Mouse (Mus musculus): ENCODE data around the gene Optn.

The Optn gene

GRCm38 (mm10) chr2:5019708-5020107, 44.1 kb downstream of the Optn start:
- ChIA-PET CTCF (no interaction called here), POLR2A (interaction anchor here in 3 of 4 experiments (0.6 to 3.4 kb wide), 7 partner anchors 7 to 26 kb away, joined by 3 to 16 read pairs (median 4); no protein-coding TSS in a partner anchor)

GRCm38 (mm10) chr2:5016922-5017321, 46.9 kb downstream of the Optn start:
- ChIA-PET CTCF (interaction anchor here in 1 of 4 experiments (0.6 kb wide), 1 partner anchor 431 kb away, joined by 10 read pairs; no protein-coding TSS in a partner anchor), POLR2A (interaction anchor here in 2 of 4 experiments (0.6 to 3.4 kb wide), 22 partner anchors 9 to 496 kb away, joined by 3 to 18 read pairs (median 4); no protein-coding TSS in a partner anchor)

DNA sequence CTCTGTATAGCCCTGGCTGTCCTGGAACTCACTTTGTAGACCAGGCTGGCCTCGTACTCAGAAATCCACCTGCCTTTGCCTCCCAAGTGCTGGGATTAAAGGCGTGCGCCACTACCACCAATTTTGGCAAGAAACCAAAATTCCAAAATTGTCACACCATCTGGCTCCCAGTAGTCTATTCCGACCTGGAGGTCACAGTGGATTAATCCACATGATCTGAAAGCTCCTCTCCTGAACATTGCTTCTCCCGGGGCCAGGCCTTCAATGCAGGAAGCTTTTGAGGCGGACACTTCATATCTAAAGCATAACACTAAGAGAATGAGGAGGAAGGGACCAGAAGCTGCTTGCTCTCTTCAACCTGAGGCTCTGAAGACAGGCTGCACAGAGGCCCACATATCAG, 48.3 kb downstream of the Optn start:
- CTCF ChIA-PET, result interaction anchor here in 3 of 4 experiments (0.6 to 1.2 kb wide), 4 partner anchors 10 to 29 kb away, joined by 3 to 4 read pairs (median 3); no protein-coding TSS in a partner anchor
- POLR2A ChIA-PET, result interaction anchor here in 3 of 4 experiments (0.5 to 23.7 kb wide), 14 partner anchors 9 to 1085 kb away, joined by 3 to 599 read pairs (median 9); no protein-coding TSS in a partner anchor

DNA sequence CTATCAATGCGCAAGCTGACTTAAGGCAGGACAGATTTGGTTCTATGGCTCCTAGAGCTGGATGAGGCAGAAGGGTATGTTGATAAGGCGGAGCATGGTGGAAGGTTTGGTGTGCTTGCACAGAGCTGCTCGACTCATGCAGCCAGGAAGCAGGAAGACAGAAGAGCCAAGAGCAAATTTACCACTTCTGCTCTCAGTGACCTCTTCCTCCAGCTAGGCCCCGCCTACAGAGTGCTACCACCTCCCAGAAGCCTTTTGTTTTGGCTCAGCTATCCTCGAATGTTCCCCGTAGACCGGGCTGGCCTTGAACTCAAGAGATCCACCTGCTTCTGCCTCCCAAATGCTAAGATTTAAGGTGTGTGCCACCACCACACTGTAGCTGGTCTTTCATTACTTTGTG, 49.2 kb downstream of the Optn start:
- ChIA-PET POLR2A (interaction anchor here in 3 of 4 experiments (0.6 to 23.7 kb wide), 25 partner anchors 8 to 928 kb away, joined by 3 to 599 read pairs (median 8); partner anchors contain the start of genes Dhtkd1 (in 1 of the 3), Optn (in 1 of the 3) and Phyh (in 1 of the 3)), CTCF (interaction anchor here in 3 of 4 experiments (0.7 to 1.2 kb wide), 4 partner anchors 9 to 35 kb away, joined by 3 to 9 read pairs (median 3); no protein-coding TSS in a partner anchor)

DNA sequence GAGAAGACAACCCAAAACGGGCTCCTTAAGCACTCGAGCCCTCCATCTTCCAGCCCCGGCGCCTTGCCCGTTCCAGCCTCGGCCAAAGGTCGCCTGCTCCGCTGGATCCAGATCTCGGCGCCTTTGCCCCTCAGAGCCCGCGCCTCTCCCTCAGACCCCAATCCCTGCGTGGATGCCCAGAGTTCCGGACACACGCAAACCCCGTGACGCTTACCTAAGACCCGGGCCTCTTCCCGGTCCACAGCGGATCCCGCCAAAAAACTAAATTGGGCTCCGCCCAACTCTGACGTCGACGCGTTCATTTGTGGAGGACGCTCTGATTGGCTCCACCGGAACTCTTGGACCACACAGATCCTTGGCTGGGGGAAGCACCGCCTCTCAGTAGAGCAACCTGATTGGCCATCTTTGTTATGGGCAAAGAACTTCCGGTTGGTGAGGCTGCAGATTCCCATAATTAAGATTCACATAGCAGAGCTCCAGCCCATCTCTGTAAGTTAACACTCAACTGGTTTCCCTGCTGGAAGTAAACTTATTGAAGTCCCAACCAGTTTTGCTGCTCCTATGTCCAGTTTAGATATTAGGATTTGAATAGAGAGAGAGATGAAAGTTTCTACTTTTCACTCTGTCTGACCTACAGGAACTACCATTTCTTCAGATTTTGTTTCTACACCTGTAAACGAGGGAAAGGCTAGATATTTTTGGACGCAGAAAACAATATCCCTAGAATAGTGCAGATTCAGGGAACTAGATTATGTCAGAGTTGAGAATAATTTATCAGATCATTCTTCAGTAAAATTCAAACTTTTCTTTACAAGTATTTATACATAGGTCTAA, 51.1 kb downstream of the Optn start, which contains the start of gene Mcm10:
Mcm10 (minus strand) TSS at position 301 of the 834 bp plus-strand sequence.
- CTCF ChIA-PET, result interaction anchor here in 1 of 4 experiments (0.6 kb wide), 1 partner anchor 99 kb away, joined by 3 read pairs; no protein-coding TSS in a partner anchor
- POLR2A ChIA-PET, result interaction anchor here in 3 of 4 experiments (0.6 to 23.7 kb wide), 34 partner anchors 9 to 930 kb away, joined by 3 to 599 read pairs (median 4); partner anchors contain the start of genes Optn (in 2 of the 3), Dhtkd1 (in 1 of the 3) and Phyh (in 1 of the 3)

DNA sequence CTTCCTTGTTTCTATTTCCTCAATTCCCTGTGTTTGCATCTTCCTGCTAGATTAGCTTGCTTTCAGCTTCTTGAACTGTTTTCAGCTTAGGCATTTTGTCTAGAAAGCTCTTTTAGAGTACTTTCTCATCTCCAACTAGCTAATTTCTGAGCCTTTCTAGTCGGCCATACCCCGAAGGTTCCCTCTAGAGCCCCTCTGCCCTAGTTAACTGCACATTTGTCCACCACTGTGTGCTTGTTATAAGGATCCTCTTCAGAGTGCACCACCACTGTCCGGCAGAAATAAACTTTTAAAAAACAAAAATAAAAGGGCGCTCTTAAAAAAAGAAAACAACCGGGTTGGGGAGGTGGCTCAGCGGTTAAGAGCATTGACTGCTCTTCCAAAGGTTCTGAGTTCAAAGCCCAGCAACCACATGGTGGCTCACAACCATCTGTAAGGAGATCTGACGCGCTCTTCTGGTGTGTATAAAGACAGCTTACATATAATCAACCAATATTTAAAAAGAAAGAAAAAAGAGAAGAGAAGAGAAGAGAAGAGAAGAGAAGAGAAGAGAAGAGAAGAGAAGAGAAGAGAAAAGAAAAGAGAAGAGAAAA, 51.9 kb downstream of the Optn start:
- CTCF ChIA-PET, result no interaction called here

DNA sequence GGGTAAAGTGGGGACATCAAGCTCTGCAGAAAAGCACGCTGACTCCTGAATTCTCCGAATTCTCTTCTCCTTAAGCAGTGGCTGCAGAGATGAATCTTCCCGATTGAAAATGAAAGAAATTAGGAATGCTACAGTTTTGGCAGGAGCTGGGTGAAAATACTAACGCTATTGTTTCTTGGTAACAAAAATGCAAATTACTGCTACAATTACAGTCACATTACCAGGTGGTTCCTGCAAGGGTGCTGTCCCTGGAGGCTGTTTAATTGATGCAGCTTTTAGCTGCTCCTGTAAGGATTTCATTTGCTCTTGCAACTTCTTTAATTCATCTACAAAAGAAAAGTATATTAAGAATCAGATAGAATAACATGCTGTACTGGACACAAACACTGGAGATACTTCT, 56.7 kb downstream of the Optn start:
- ChIA-PET POLR2A (interaction anchor here in 2 of 4 experiments (1.2 to 23.7 kb wide), 24 partner anchors 8 to 91 kb away, joined by 3 to 599 read pairs (median 6); partner anchors contain the start of genes Optn (in 1 of the 2) and Phyh (in 1 of the 2)), CTCF (interaction anchor here in 1 of 4 experiments (0.8 kb wide), 1 partner anchor 21 kb away, joined by 4 read pairs; no protein-coding TSS in a partner anchor)

More for the DNA sequence above, 51.9 kb downstream of the Optn start:
- POLR2A ChIA-PET, result interaction anchor here in 3 of 4 experiments (0.6 to 23.7 kb wide), 36 partner anchors 8 to 1326 kb away, joined by 3 to 599 read pairs (median 4); partner anchors contain the start of genes Optn (in 2 of the 3) and Phyh (in 1 of the 3)

DNA sequence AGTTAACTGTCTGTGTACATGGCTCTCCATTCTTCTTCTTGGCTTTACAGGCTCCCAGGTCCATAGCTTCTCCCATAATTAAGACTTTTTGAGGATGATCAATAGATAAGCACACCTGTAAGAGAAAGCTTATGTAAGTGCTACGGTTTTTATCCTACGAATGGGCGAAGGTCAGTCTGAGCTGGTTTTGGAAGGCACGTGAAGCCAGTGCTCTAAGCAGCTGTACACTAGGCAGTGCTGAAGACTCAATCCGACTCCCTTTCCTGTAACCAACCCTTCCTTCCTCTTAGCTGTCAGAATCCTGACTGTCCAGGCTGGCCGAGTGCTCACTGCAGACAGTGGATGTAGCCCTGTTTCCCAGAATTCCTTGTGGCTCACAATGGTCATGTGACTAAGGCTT, 62.6 kb downstream of the Optn start:
- ChIA-PET CTCF (interaction anchor here in 1 of 4 experiments (1.6 kb wide), 1 partner anchor 24 kb away, joined by 4 read pairs; no protein-coding TSS in a partner anchor), POLR2A (interaction anchor here in 3 of 4 experiments (0.5 to 27.9 kb wide), 27 partner anchors 3 to 117 kb away, joined by 3 to 599 read pairs (median 4); partner anchors contain the start of genes Mcm10 (in 2 of the 3) and Phyh (in 1 of the 3))

- ChIA-PET POLR2A (interaction anchor here in 3 of 4 experiments (0.6 to 27.9 kb wide), 15 partner anchors 5 to 84 kb away, joined by 3 to 599 read pairs (median 4); partner anchors contain the start of genes Mcm10 (in 2 of the 3) and Ucma (in 1 of the 3)), CTCF (no interaction called here)
Measured at GRCm38 (mm10) chr2:4998905-4999304, 64.9 kb downstream of the Optn start.

GRCm38 (mm10) chr2:4996421-4996824, 67.4 kb downstream of the Optn start:
- POLR2A ChIA-PET, result interaction anchor here in 3 of 4 experiments (0.6 to 27.9 kb wide), 7 partner anchors 5 to 116 kb away, joined by 3 to 599 read pairs (median 7); partner anchors contain the start of gene Mcm10 (in 2 of the 3)
- CTCF ChIA-PET, result no interaction called here

DNA sequence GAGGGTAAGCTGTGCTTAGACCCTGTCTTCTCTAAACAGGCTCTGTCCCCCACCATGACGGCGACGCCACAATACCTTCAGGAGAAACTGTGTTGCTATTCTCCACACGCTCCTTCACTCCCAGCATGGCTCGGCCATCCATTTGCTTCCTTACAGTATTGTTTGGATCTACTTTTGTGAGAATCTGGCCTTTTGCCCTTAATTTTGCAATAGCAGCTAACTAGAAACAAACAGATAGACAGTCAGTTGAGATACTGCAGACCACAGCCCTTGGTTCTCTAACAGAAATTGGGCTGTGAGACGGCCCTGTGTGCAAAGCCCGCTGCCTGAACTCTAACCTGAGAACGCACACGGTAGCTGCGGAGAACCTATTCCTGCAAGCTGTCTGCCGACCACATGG, 68.2 kb downstream of the Optn start:
- ChIA-PET POLR2A (interaction anchor here in 2 of 4 experiments (1.6 to 27.9 kb wide), 5 partner anchors 4 to 80 kb away, joined by 5 to 599 read pairs (median 155); partner anchors contain the start of gene Mcm10 (in 2 of the 2)), CTCF (interaction anchor here in 1 of 4 experiments (0.6 kb wide), 1 partner anchor 634 kb away, joined by 3 read pairs; no protein-coding TSS in a partner anchor)

DNA sequence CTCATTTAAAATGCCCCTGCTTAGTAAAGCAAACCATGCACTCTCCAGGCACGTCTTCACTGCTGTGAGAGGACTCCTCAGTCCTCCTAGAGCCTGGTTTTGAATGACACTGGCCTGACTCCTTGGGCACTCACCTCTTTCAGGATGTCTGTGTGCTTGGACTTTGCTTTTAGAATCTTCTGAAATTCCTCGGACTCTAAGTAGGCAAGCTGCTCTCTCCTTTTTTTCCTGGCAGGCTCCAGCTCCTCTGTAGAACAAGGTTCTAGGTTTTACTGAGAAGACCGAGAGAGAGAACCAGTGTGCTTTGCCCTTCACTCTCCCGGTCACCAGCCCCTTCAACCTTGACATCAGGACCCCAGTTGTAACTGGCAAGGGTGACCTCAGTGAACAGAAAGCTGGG, 69.4 kb downstream of the Optn start:
- ChIA-PET CTCF (no interaction called here), POLR2A (interaction anchor here in 3 of 4 experiments (1.0 to 27.9 kb wide), 9 partner anchors 3 to 79 kb away, joined by 5 to 599 read pairs (median 15); partner anchors contain the start of genes Mcm10 (in 2 of the 3) and Phyh (in 1 of the 3))

DNA sequence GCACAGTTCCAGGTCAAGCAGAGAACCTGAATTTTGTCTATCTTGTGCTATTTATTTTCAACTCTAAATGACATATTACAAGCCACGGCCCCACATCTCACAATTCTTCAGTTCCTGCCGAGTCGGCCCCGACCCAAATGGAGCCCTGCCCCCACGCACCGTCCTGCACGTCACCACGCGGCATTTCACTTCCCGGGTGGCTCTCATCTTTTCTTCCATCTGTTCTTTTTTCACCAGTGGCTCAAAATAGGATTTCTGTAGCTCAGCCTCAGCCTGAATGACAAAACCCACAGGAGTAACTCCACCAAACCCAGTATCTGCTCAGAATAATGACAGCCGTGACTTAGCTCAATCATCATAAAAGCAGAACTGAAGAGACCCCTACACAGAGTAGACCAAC, 70.3 kb downstream of the Optn start:
- ChIA-PET CTCF (interaction anchor here in 2 of 4 experiments (0.6 kb wide), 2 partner anchors 54 to 129 kb away, joined by 3 read pairs; no protein-coding TSS in a partner anchor), POLR2A (interaction anchor here (0.5 to 27.9 kb wide), 18 partner anchors 2 to 971 kb away, joined by 3 to 599 read pairs (median 5); partner anchors contain the start of genes Mcm10 (in 2 of the 4) and Phyh (in 1 of the 4))

DNA sequence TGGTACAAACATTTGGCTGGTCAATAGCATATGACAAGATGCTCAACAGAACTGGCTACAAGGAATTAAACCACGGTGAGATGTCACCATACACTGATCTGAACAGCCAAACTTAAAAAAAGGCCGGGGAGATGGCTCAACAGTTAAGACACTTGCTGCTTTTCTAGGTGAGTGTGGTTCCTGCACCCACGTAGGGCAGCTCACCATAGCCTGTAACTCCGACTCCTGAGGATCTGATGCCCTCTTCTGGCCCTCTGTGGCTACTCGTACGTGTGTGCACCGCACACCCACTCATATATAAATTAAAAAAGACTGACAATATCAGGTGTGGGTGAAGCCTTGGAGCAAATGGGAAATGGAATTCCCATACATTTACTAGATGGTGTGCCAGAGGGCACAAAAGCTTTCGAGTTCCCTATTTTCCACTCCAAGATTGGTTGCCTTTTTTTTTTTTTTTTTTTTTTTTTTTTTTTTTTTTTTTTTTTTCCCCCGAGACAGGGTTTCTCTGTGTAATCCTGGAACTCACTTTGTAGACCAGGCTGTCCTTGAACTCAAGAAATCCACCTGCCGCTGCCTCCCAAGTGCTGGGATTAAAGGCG, 74.9 kb downstream of the Optn start:
- POLR2A ChIA-PET, result interaction anchor here (0.5 to 27.9 kb wide), 18 partner anchors 11 to 359 kb away, joined by 3 to 599 read pairs (median 4); partner anchors contain the start of genes Mcm10 (in 2 of the 4) and Phyh (in 1 of the 4)

GRCm38 (mm10) chr2:4987388-4988180, 76.3 kb downstream of the Optn start:
- CTCF ChIA-PET, result interaction anchor here in 1 of 4 experiments (2.0 kb wide), 1 partner anchor 69 kb away, joined by 4 read pairs; the partner anchor contains the start of gene Phyh
- POLR2A ChIA-PET, result interaction anchor here in 3 of 4 experiments (0.9 to 27.9 kb wide), 15 partner anchors 12 to 107 kb away, joined by 3 to 599 read pairs (median 3); partner anchors contain the start of genes Mcm10 (in 2 of the 3), Phyh (in 1 of the 3) and Sephs1 (in 1 of the 3)

More for the DNA sequence above, 74.9 kb downstream of the Optn start:
- CTCF ChIA-PET, result interaction anchor here in 3 of 4 experiments (0.6 to 1.2 kb wide), 7 partner anchors 12 to 450 kb away, joined by 3 to 7 read pairs (median 7); partner anchors contain the start of gene Phyh (in 2 of the 3)

- ChIA-PET POLR2A (interaction anchor here in 2 of 4 experiments (0.9 to 27.9 kb wide), 12 partner anchors 13 to 106 kb away, joined by 3 to 599 read pairs (median 8); partner anchors contain the start of genes Mcm10 (in 2 of the 2), Phyh (in 2 of the 2) and Sephs1 (in 1 of the 2)), CTCF (interaction anchor here in 2 of 4 experiments (0.6 to 2.0 kb wide), 2 partner anchors 20 to 69 kb away, joined by 4 read pairs; partner anchors contain the start of gene Phyh (in 1 of the 2))
Measured at GRCm38 (mm10) chr2:4986798-4987197, 77.1 kb downstream of the Optn start.

Data from embryonic stem cell, embryonic (primary cell).